8 mouse cellular contexts compared by ENCODE assay signal in the genomic region with DNA sequence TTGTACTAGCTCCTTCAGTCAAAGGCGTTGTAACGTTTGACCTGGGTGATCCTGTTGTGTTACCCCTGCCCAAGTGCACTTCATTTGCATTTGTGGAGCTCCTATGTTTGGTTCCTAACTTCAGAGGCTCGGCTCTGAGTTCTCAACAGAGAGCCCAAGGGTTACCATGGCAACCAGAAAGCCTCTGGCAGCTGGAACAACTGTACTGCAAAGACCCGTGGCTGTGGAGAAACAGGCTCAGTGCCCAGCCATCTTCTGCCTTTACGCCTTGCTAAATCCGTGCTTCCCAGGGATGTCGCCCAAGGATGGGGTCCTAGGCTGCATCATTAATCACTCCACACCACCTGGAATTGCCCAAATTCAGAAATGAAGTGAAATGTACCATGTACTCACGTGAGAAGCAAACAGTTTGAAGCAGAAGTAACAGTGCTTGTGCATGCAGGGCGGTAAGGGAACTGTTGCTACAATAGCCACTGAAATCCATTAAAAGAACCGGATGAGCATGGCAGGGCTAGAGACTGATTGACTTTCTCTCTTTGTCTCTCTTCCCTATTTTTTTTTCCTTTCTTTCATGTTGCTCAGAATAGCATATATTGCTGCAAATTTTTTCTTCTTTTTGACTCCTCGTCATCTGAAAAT. TPM values are rescaled to one million over a fixed set of nuclear protein-coding genes. Genes with fewer than 3 reads are reported as not detected.
DNase-seq lines count a peak whose midpoint lies in the region; ATAC-seq and TF ChIP-seq lines count a peak whose summit lies in the region.

No protein-coding gene starts in this region.

- DNase-seq in cerebellum, postnatal 10 days: peak; percentile 78
- no peak for DNase-seq in cerebellum, adult 11 months
- peak; percentile 89 for DNase-seq in ZHBTc4 (ENCODE audit: low read depth, low spot score)
- peak; percentile 94 for DNase-seq in forebrain, embryonic 14.5 days (ENCODE audit: low spot score)
- DNase-seq in layer of hippocampus, adult 9-11 months: peak; percentile 50
- DNase-seq in midbrain, postnatal 0 days (ENCODE audit: low spot score): peak; percentile 97
- DNase-seq in spleen, postnatal 10 days (ENCODE audit: low spot score in 2 of 2): no peak
- DNase-seq in urinary bladder, adult 18-20 months (ENCODE audit: low spot score in 2 of 2): no peak

- peak overlapping the region; percentile 76 for H3K4me2 ChIP-seq in forebrain, embryonic 14.5 days (ENCODE audit: low read length)
- H3K4me2 ChIP-seq in midbrain, postnatal 0 days (ENCODE audit: low read depth, low read length, poor library complexity, severe bottlenecking): peak overlapping the region; percentile 60

- 4% methylated on average over 11 of the region's 11 CpGs for WGBS in forebrain, embryonic 14.5 days
- 3% methylated on average over 11 of the region's 11 CpGs for WGBS in midbrain, postnatal 0 days

- peak overlapping the region; percentile 37 for H3K4me3 ChIP-seq in forebrain, embryonic 14.5 days (ENCODE audit: low read depth, low read length)
- peak overlapping the region; percentile 42 for H3K4me3 ChIP-seq in midbrain, postnatal 0 days (ENCODE audit: low read depth, low read length)

- no peaks in the 10 kb centered on the region for H3K9me3 ChIP-seq in forebrain, embryonic 14.5 days (replicated peaks; ENCODE audit: control insufficient read depth, low read length)
- no peaks in the 10 kb centered on the region for H3K9me3 ChIP-seq in midbrain, postnatal 0 days (ENCODE audit: low read length)

- no peaks in the 10 kb centered on the region for H3K4me1 ChIP-seq in forebrain, embryonic 14.5 days (ENCODE audit: control insufficient read depth, insufficient read depth, low read length)
- H3K4me1 ChIP-seq in midbrain, postnatal 0 days (ENCODE audit: insufficient read depth, low read length): no peaks in the 10 kb centered on the region

- peak overlapping the region; percentile 48; the same call in 1 of the 2 replicates for H3K9ac ChIP-seq in forebrain, embryonic 14.5 days (ENCODE audit: low read length)
- H3K9ac ChIP-seq in midbrain, postnatal 0 days (replicated peaks; ENCODE audit: low read length, poor library complexity, severe bottlenecking): peak overlapping the region; percentile 65

- H3K27me3 ChIP-seq in forebrain, embryonic 14.5 days (replicated peaks; ENCODE audit: control insufficient read depth, insufficient read depth, low read length): no peaks in the 10 kb centered on the region
- no peaks in the 10 kb centered on the region for H3K27me3 ChIP-seq in midbrain, postnatal 0 days (ENCODE audit: insufficient read depth, low read length)

- peak; percentile 93 for ATAC-seq in forebrain, embryonic 14.5 days
- ATAC-seq in midbrain, postnatal 0 days (ENCODE audit: low FRiP score): peak; percentile 93

- H3K27ac ChIP-seq in forebrain, embryonic 14.5 days (ENCODE audit: low read depth, low read length): peak overlapping the region; percentile 58; the same call in 1 of the 2 replicates
- H3K27ac ChIP-seq in midbrain, postnatal 0 days (ENCODE audit: low read depth, low read length): peak overlapping the region; percentile 87

- no peaks in the 10 kb centered on the region for H3K36me3 ChIP-seq in forebrain, embryonic 14.5 days (ENCODE audit: control insufficient read depth, insufficient read depth, low read length)
- no peaks in the 10 kb centered on the region for H3K36me3 ChIP-seq in midbrain, postnatal 0 days (ENCODE audit: insufficient read depth, low read length)

- TF ChIP-seq CTCF in midbrain, postnatal 0 days (IDR thresholded peaks at IDR 0.05): no peak

RNA-seq across cellular contexts. Expression of a gene that starts 0.8 kb away (rescaled TPM):
- polyA plus RNA-seq in forebrain, embryonic 14.5 days (2014; fragmentation: Nextera tagmentation; extraction: Ambion mirVana): 7.0 and 12.0 TPM in 2 replicates
- total RNA-seq in midbrain, postnatal 0 days (2014; rRNA removed): 44.6 and 51.9 TPM in 2 replicates
- polyA plus RNA-seq in midbrain, postnatal 0 days (2015; fragmentation: Nextera tagmentation; extraction: Ambion mirVana): 38.6 and 39.5 TPM in 2 replicates

Comparison
In these comparisons a context has a peak if more than half of its experiments do, and no peak if none do; other contexts are left out.
1. DNase-seq: peak in cerebellum, postnatal 10 days (2 of 2), ZHBTc4 (single experiment), forebrain, embryonic 14.5 days (single experiment), layer of hippocampus, adult 9-11 months (single experiment) and midbrain, postnatal 0 days (single experiment); none in cerebellum, adult 11 months (single experiment), spleen, postnatal 10 days (0 of 2) and urinary bladder, adult 18-20 months (0 of 2).